Mouse (Mus musculus): ENCODE results near the gene Lcmt1. TPM values are rescaled to one million over a fixed set of nuclear protein-coding genes. Genes with fewer than 3 reads are reported as not detected.

The Lcmt1 gene
- total and polyA plus RNA-seq, 3 experiments = 26.4 to 34.8 (median 27.6) TPM

GRCm38 (mm10) chr7:123396900-123397299 is 27.3 kb downstream of the Lcmt1 start:
- Histone ChIP-seq H3K4me1 (ENCODE audit: control insufficient read depth in 1 of 2, insufficient read depth in 2 of 2) (peaks cover 11 to 23% of the 10 kb centered on the region in 2 experiments), H3K79me2 (replicated peaks; ENCODE audit: control insufficient read depth, extremely low read depth, insufficient read depth, poor library complexity, severe bottlenecking) (no peaks in the 10 kb centered on the region), H3K4me2 (ENCODE audit: insufficient read depth, low read depth, poor library complexity, severe bottlenecking) (no peak overlapping the region), H3K9ac (ENCODE audit: insufficient read depth, low read depth) (peak overlapping the region; percentile 9; the same call in 1 of the 2 replicates), H3K27me3 (replicated peaks) (no peaks in the 10 kb centered on the region), H3K27ac (ENCODE audit: insufficient read depth, low read depth) (no peak overlapping the region), H3K36me3 (replicated peaks in 1 of 2; ENCODE audit: control insufficient read depth in 1 of 2, insufficient read depth in 1 of 2, low read length in 1 of 2) (peaks cover 3 to 38% of the 10 kb centered on the region in 2 experiments), H3K4me3 (replicated peaks in 1 of 3; ENCODE audit: low read depth in 2 of 3, low read length in 2 of 3, poor library complexity in 1 of 3) (no peak overlapping the region), H3K9me3 (replicated peaks; ENCODE audit: low read length) (no peaks in the 10 kb centered on the region)
- peak; percentile 3 for DNase-seq (ENCODE audit: extremely low read depth)
- dilution Hi-C loops (cut with MboI; ENCODE audit: extremely low pct_ligation_motif_present, extremely low pct_unique_long_range_greater_than_20kb, low sequenced_read_pairs) (no loop called here), in situ Hi-C loops (cut with MboI; ENCODE audit: low pct_ligation_motif_present, low pct_unique_long_range_greater_than_20kb, low sequenced_read_pairs) (no loop called here)
- TF ChIP-seq ZC3H11A (IDR thresholded peaks at IDR 0.05; ENCODE audit: low read depth, low read length) = no peak
- 0 out of 2 replicates have a peak, but pooled peaks have one; percentile 45 for TF ChIP-seq CHD1 (IDR thresholded peaks at IDR 0.05; ENCODE audit: low read depth, low read length)

GRCm38 (mm10) chr7:123397369-123397768 is 27.8 kb downstream of the Lcmt1 start:
- in situ Hi-C loops (cut with MboI; ENCODE audit: low pct_ligation_motif_present, low pct_unique_long_range_greater_than_20kb, low sequenced_read_pairs) = no loop called here

GRCm38 (mm10) chr7:123397931-123398330 is 28.3 kb downstream of the Lcmt1 start:
- H3K79me2 ChIP-seq (replicated peaks; ENCODE audit: control insufficient read depth, extremely low read depth, insufficient read depth, poor library complexity, severe bottlenecking) = no peaks in the 10 kb centered on the region
- dilution Hi-C loops (cut with MboI; ENCODE audit: extremely low pct_ligation_motif_present, extremely low pct_unique_long_range_greater_than_20kb, low sequenced_read_pairs) (no loop called here), in situ Hi-C loops (cut with MboI; ENCODE audit: low pct_ligation_motif_present, low pct_unique_long_range_greater_than_20kb, low sequenced_read_pairs) (no loop called here)
- H3K4me2 ChIP-seq (ENCODE audit: insufficient read depth, low read depth, poor library complexity, severe bottlenecking) = peak overlapping the region; percentile 72
- no peak overlapping the region for H3K4me3 ChIP-seq (replicated peaks in 1 of 3; ENCODE audit: low read depth in 2 of 3, low read length in 2 of 3, poor library complexity in 1 of 3)
- 0 out of 2 replicates have a peak overlapping the region, but pooled peaks have one; percentile 9 for H3K9ac ChIP-seq (ENCODE audit: insufficient read depth, low read depth)
- H3K9me3 ChIP-seq (replicated peaks; ENCODE audit: low read length) = no peaks in the 10 kb centered on the region
- H3K36me3 ChIP-seq (replicated peaks in 1 of 2; ENCODE audit: control insufficient read depth in 1 of 2, insufficient read depth in 1 of 2, low read length in 1 of 2) = peaks cover 0 to 39% of the 10 kb centered on the region in 2 experiments
- peaks cover 11 to 23% of the 10 kb centered on the region in 2 experiments for H3K4me1 ChIP-seq (ENCODE audit: control insufficient read depth in 1 of 2, insufficient read depth in 2 of 2)
- DNase-seq (ENCODE audit: extremely low read depth) = no peak
- H3K27ac ChIP-seq (ENCODE audit: insufficient read depth, low read depth) = peak overlapping the region; percentile 20; the same call in 1 of the 2 replicates
- H3K27me3 ChIP-seq (replicated peaks) = no peaks in the 10 kb centered on the region
- TF ChIP-seq NRF1 (IDR thresholded peaks at IDR 0.05; ENCODE audit: low read depth, low read length) (no peak), EP300 (IDR thresholded peaks at IDR 0.05; ENCODE audit: low read length) (no peak), GABPA (IDR thresholded peaks at IDR 0.05; ENCODE audit: insufficient replicate concordance, low read depth, low read length) (no peak), TCF12 (IDR thresholded peaks at IDR 0.05; ENCODE audit: low read depth, low read length) (no peak), ETS1 (conservative IDR thresholded peaks at IDR 0.05; ENCODE audit: low read depth, low read length) (no peak), ZC3H11A (IDR thresholded peaks at IDR 0.05; ENCODE audit: low read depth, low read length) (no peak), CHD2 (IDR thresholded peaks at IDR 0.05; ENCODE audit: low read length) (no peak), CHD1 (IDR thresholded peaks at IDR 0.05; ENCODE audit: low read depth, low read length) (no peak), CTCF (conservative IDR thresholded peaks at IDR 0.05 in 1 of 2, IDR thresholded peaks at IDR 0.05 in 1 of 2; ENCODE audit: low read depth in 2 of 2, low read length in 2 of 2) (no peak), JUN (IDR thresholded peaks at IDR 0.05; ENCODE audit: insufficient read depth, low read depth, low read length) (no peak), USF2 (conservative IDR thresholded peaks at IDR 0.05; ENCODE audit: low read depth, low read length) (no peak), POLR2AphosphoS2 (IDR thresholded peaks at IDR 0.05; ENCODE audit: low read depth, low read length) (no peak), MAZ (IDR thresholded peaks at IDR 0.05; ENCODE audit: low read depth, low read length) (no peak), MXI1 (IDR thresholded peaks at IDR 0.05; ENCODE audit: low read depth, low read length) (no peak), MYC (IDR thresholded peaks at IDR 0.05; ENCODE audit: low read depth, low read length) (no peak), NELFE (IDR thresholded peaks at IDR 0.05; ENCODE audit: low read depth, low read length) (no peak)

More at GRCm38 (mm10) chr7:123397369-123397768, 27.8 kb downstream of the Lcmt1 start:
- Histone ChIP-seq H3K9me3 (replicated peaks; ENCODE audit: low read length) (no peaks in the 10 kb centered on the region), H3K79me2 (replicated peaks; ENCODE audit: control insufficient read depth, extremely low read depth, insufficient read depth, poor library complexity, severe bottlenecking) (no peaks in the 10 kb centered on the region), H3K4me2 (ENCODE audit: insufficient read depth, low read depth, poor library complexity, severe bottlenecking) (peak overlapping the region; percentile 72), H3K9ac (ENCODE audit: insufficient read depth, low read depth) (peak overlapping the region; percentile 9; the same call in 1 of the 2 replicates), H3K27me3 (replicated peaks) (no peaks in the 10 kb centered on the region), H3K4me1 (ENCODE audit: control insufficient read depth in 1 of 2, insufficient read depth in 2 of 2) (peaks cover 11 to 23% of the 10 kb centered on the region in 2 experiments), H3K36me3 (replicated peaks in 1 of 2; ENCODE audit: control insufficient read depth in 1 of 2, insufficient read depth in 1 of 2, low read length in 1 of 2) (peaks cover under 1 to 39% of the 10 kb centered on the region in 2 experiments), H3K27ac (ENCODE audit: insufficient read depth, low read depth) (peak overlapping the region; percentile 20; the same call in 1 of the 2 replicates), H3K4me3 (replicated peaks in 1 of 3; ENCODE audit: low read depth in 2 of 3, low read length in 2 of 3, poor library complexity in 1 of 3) (peak overlapping the region in 1 of 3 experiments; percentile 22)
- dilution Hi-C loops (cut with MboI; ENCODE audit: extremely low pct_ligation_motif_present, extremely low pct_unique_long_range_greater_than_20kb, low sequenced_read_pairs) = no loop called here
- TF ChIP-seq IRF4 (IDR thresholded peaks at IDR 0.05; ENCODE audit: low read depth, low read length) (peak; percentile 78; the same call in 1 of the 2 replicates), USF1 (IDR thresholded peaks at IDR 0.05; ENCODE audit: low read depth, low read length) (no peak), CTCF (conservative IDR thresholded peaks at IDR 0.05 in 1 of 2, IDR thresholded peaks at IDR 0.05 in 1 of 2; ENCODE audit: low read depth in 2 of 2, low read length in 2 of 2) (no peak), MYC (IDR thresholded peaks at IDR 0.05; ENCODE audit: low read depth, low read length) (peak; percentile 39; the same call in 1 of the 2 replicates), BHLHE40 (IDR thresholded peaks at IDR 0.05; ENCODE audit: low read depth, low read length) (0 out of 2 replicates have a peak, but pooled peaks have one; percentile 24), TBP (conservative IDR thresholded peaks at IDR 0.05; ENCODE audit: low read depth, low read length) (no peak), HCFC1 (IDR thresholded peaks at IDR 0.05; ENCODE audit: low read depth, low read length) (peak; percentile 61), KAT2A (IDR thresholded peaks at IDR 0.05; ENCODE audit: insufficient replicate concordance, low read length) (no peak), POLR2AphosphoS2 (IDR thresholded peaks at IDR 0.05; ENCODE audit: low read depth, low read length) (no peak), CHD2 (IDR thresholded peaks at IDR 0.05; ENCODE audit: low read length) (no peak; the same call in 1 of the 2 replicates), RCOR1 (conservative IDR thresholded peaks at IDR 0.05; ENCODE audit: low read depth, low read length) (no peak), GABPA (IDR thresholded peaks at IDR 0.05; ENCODE audit: insufficient replicate concordance, low read depth, low read length) (no peak), ETS1 (conservative IDR thresholded peaks at IDR 0.05; ENCODE audit: low read depth, low read length) (no peak; the same call in 1 of the 2 replicates), MXI1 (IDR thresholded peaks at IDR 0.05; ENCODE audit: low read depth, low read length) (0 out of 2 replicates have a peak, but pooled peaks have one; percentile 39), ELF1 (IDR thresholded peaks at IDR 0.05; ENCODE audit: low read depth, low read length) (peak; percentile 88), RAD21 (IDR thresholded peaks at IDR 0.05; ENCODE audit: low read depth, low read length) (no peak), TCF12 (IDR thresholded peaks at IDR 0.05; ENCODE audit: low read depth, low read length) (no peak), POLR2A (IDR thresholded peaks at IDR 0.05; ENCODE audit: low read depth, low read length) (peak; percentile 33; the same call in 1 of the 2 replicates), UBTF (IDR thresholded peaks at IDR 0.05; ENCODE audit: low read depth, low read length) (no peak), CHD1 (IDR thresholded peaks at IDR 0.05; ENCODE audit: low read depth, low read length) (no peak), MAZ (IDR thresholded peaks at IDR 0.05; ENCODE audit: low read depth, low read length) (no peak), SIN3A (IDR thresholded peaks at IDR 0.05; ENCODE audit: low read length) (no peak)
- peak; percentile 74 for DNase-seq (ENCODE audit: extremely low read depth)
